Mouse (Mus musculus) gastrocnemius, postnatal 10 days (tissue): ENCODE measurements around the gene Ets2. TPM values are rescaled to one million over a fixed set of nuclear protein-coding genes. Genes with fewer than 3 reads are reported as not detected.
"Not testable (repeated sequence)": the region's sequence is repeated elsewhere in the genome, so short reads cannot be mapped to it uniquely, and the experiment has no call there.

Source experiments
- DNase-seq: peaks from one replicate; pipeline ENCODE4 v3.0.0; 2021; ENCODE audit warnings: mixed read lengths
- total RNA-seq, 2 experiments: library from RNA; stranded (reverse); gene quantifications; 2 replicates each; pipeline ENCODE4 v1.2.3; 2021

Gene Ets2
- total RNA-seq, 2 experiments from 2014 or later = 57.8 to 65.1 TPM

GRCm38 (mm10) chr16:95734785-95735184 is 32.9 kb downstream of the Ets2 start:
- DNase-seq = no peak

GRCm38 (mm10) chr16:95736059-95736458 is 34.2 kb downstream of the Ets2 start:
- no peak for DNase-seq

- no peak for DNase-seq
These were observed 34.6 kb downstream of the Ets2 start for GRCm38 (mm10) chr16:95736470-95736869.

- no peak for DNase-seq
These were observed 37.6 kb downstream of the Ets2 start for GRCm38 (mm10) chr16:95739522-95739921.

- no peak for DNase-seq
These were observed 39.5 kb downstream of the Ets2 start for GRCm38 (mm10) chr16:95741358-95741757.

- no peak for DNase-seq
These were observed 40.3 kb downstream of the Ets2 start for GRCm38 (mm10) chr16:95741915-95742739.

GRCm38 (mm10) chr16:95742740-95743030 is 40.8 kb downstream of the Ets2 start:
- no peak for DNase-seq

GRCm38 (mm10) chr16:95743104-95743503 is 41.2 kb downstream of the Ets2 start:
- no peak for DNase-seq

- no peak for DNase-seq
These were observed 42.9 kb downstream of the Ets2 start for GRCm38 (mm10) chr16:95744771-95745170.

GRCm38 (mm10) chr16:95745685-95746084 is 43.8 kb downstream of the Ets2 start:
- DNase-seq = no peak

- DNase-seq = no peak
These were observed 44.7 kb downstream of the Ets2 start for GRCm38 (mm10) chr16:95746565-95746964.

GRCm38 (mm10) chr16:95749291-95750103 is 47.6 kb downstream of the Ets2 start:
- DNase-seq = no peak

GRCm38 (mm10) chr16:95750211-95750629 is 48.3 kb downstream of the Ets2 start:
- DNase-seq = peak; percentile 26

- no peak for DNase-seq
These were observed 50.6 kb downstream of the Ets2 start for GRCm38 (mm10) chr16:95752502-95752901.

- no peak for DNase-seq
These were observed 51.4 kb downstream of the Ets2 start for GRCm38 (mm10) chr16:95753295-95753694.

- DNase-seq = no peak
These were observed 57.5 kb downstream of the Ets2 start for GRCm38 (mm10) chr16:95759151-95759987.

GRCm38 (mm10) chr16:95759988-95760391 is 58.1 kb downstream of the Ets2 start:
- peak; percentile 43 for DNase-seq

- no peak for DNase-seq
These were observed 59.9 kb downstream of the Ets2 start for GRCm38 (mm10) chr16:95761742-95762141.

- no peak for DNase-seq
These were observed 61.3 kb downstream of the Ets2 start for GRCm38 (mm10) chr16:95763201-95763600.

GRCm38 (mm10) chr16:95764041-95764440 is 62.2 kb downstream of the Ets2 start:
- not testable (repeated sequence) for DNase-seq

- no peak for DNase-seq
These were observed 64.3 kb downstream of the Ets2 start for GRCm38 (mm10) chr16:95766181-95766580.

- no peak for DNase-seq
These were observed 65.4 kb downstream of the Ets2 start for GRCm38 (mm10) chr16:95767246-95767645.
